Mouse (Mus musculus) megakaryocyte, embryonic 14.5 days (primary cell): ENCODE measurements around the gene Bnc2.

Experiments
- FLI1 ChIP-seq: IDR thresholded peaks from 2 replicates; pipeline ENCODE4 v1.6.1; 2012; ENCODE audit warnings: low read length, inconsistent platforms, mixed read lengths
- GATA1 ChIP-seq: IDR thresholded peaks from 3 replicates; pipeline ENCODE4 v1.6.1; 2012; ENCODE audit warnings: mixed read lengths, low read length, inconsistent platforms, borderline replicate concordance

GRCm38 (mm10) chr4:84685009-84685408 lies 9.9 kb upstream of the Bnc2 start:
- no peak for TF ChIP-seq FLI1
- TF ChIP-seq GATA1 = no peak
